Mouse (Mus musculus): Measurements from ENCODE around the gene Gm2956. TPM values are rescaled to one million over a fixed set of nuclear protein-coding genes. Genes with fewer than 3 reads are reported as not detected.
"Not testable (repeated sequence)": the region's sequence is repeated elsewhere in the genome, so short reads cannot be mapped to it uniquely, and the experiment has no call there.

Gene Gm2956
- not detected in 2 replicates for total RNA-seq (2021)
- long read RNA-seq, partial matches to known transcripts: 0 of 1 reads
- long read RNA-seq, other reads (novel, unspliced or antisense): 1 of 1 reads

DNA sequence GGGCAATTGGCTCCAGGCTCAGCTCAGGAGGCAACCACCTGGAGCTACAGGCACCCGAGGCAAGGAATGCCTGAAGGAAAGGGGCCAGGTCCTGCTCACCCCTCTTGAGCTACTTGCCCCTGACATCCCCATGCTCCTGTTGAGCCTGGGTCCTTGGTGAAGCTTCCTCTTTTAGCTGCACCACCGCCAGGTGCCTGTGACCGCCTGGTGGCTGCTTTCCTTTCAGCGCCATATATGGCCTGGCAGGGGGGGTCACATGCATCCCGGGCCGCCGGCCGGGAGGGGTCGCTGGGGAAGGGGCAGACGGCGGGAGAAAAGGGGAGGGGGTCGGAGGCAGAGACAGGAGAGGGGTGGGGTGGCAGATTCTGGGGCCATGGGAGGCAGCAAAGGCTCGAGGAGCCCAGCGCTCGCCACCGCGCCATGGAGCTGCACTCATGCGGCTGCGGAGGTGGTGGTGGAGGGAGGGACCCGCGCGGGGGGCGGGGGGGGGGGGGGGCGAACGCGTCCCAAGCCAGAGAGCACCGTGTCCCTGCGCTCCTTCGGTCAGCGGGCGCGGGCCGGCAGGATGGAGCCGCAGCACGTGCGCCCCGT is at the start of gene Gm2956:
Gene Gm2956, plus strand, starts transcription at position 541 of the 591 bp plus-strand sequence.
- DNase-seq: not testable (repeated sequence)

GRCm38 (mm10) chr14:3333406-3333805 is 979 bp downstream of the Gm2956 start:
- DNase-seq: not testable (repeated sequence)

DNA sequence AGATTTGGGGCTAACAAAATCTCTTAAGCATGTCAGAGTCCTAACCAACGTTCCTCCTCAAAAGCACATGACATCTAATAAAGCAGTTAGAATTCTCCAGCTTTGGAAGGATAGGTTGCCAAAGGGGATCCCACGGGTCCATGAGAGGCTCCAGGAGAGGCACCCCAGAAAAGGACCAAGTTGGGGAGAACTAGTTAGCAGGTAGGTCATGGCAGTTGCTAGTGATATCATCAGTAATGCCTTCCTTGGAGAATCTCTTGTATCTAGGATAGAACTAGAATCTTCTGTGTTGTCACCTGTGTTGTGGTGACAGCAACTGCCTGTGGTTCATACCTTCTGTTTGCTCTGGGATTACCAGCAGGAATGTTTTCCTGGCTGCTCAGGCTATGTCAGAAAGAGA is 62.4 kb downstream of the Gm2956 start, which contains the start of gene Gm10413:
Gene Gm10413, plus strand, starts transcription at position 301 of the 400 bp plus-strand sequence.
- not testable (repeated sequence) for DNase-seq

Other genes with a start within 250 kb of the Gm2956 start
- not detected in 2 replicates for gene Gm10340, start 198.6 kb upstream of the Gm2956 start, total RNA-seq (2021)
- not detected in 2 replicates for gene Gm5795, start 144.4 kb upstream of the Gm2956 start, total RNA-seq (2021)
- 0.52 TPM in 1 of 2 replicates, not detected in the other for gene D830030K20Rik, start 124.1 kb upstream of the Gm2956 start, total RNA-seq (2021)
- gene Gm10413, start 62.5 kb downstream of the Gm2956 start, total RNA-seq (2021): not detected in 2 replicates
- 0.43 and 0.71 TPM in 2 replicates for gene Gm10409, start 80.0 kb downstream of the Gm2956 start, total RNA-seq (2021)
- not detected in 2 replicates for gene Gm3005, start 95.5 kb downstream of the Gm2956 start, total RNA-seq (2021)
- gene Gm10408, start 116.8 kb downstream of the Gm2956 start, total RNA-seq (2021): not detected in 2 replicates